In the genomic region with DNA sequence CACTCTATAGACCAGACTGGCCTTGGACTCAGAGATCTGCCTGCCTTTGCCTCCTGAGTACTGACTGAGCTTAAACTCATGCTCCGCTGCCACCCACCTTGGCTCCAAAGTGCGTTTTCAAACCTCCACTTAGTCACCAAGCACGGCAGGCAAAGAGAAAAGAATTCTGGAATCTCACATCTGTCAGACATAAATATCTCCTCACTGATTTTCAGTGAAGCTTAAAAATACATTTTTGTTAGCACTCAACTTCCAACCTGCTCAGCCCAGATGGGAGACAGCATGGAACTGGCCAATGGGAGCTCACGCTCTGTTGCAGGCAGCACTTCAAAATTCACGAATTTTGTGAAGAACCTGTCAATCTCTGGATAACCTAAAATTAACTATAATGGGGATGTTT, we compare ENCODE assay signal across 30 mouse cellular contexts. TPM values are rescaled to one million over a fixed set of nuclear protein-coding genes. Genes with fewer than 3 reads are reported as not detected.
A peak's percentile ranks its signal among the peaks of the same experiment; 100 is the strongest.
DNase-seq lines count a peak whose midpoint lies in the region; ATAC-seq lines count a peak whose summit lies in the region.
"Had no signal": no experiment of that assay in that cellular context is flagged by ENCODE, and none has a peak within 500 bp of the region (broad histone marks: within the 10 kb centered on the region; RNA-seq: fewer than 3 reads in every experiment).

No protein-coding gene starts in this region.

- WGBS in heart, embryonic 11.5 days (ENCODE audit: insufficient replicate concordance): 83% methylated on average over 5 of the region's 5 CpGs
- 86% methylated on average over 5 of the region's 5 CpGs for WGBS in neural tube, embryonic 15.5 days

- intact Hi-C loops in left cerebral cortex, postnatal 14 days (cut with DNase I): no loop called here

- H3K4me3 ChIP-seq in heart, embryonic 11.5 days (ENCODE audit: low read depth, low read length): no peak overlapping the region
- H3K4me3 ChIP-seq in neural tube, embryonic 15.5 days (replicated peaks): no peak overlapping the region
- H3K4me3 ChIP-seq: embryonic facial prominence, embryonic 13.5 days; forebrain, embryonic 10.5 days; forebrain, embryonic 15.5 days; gastrocnemius, adult 2 months; heart, embryonic 15.5 days; kidney, embryonic 15.5 days had no signal

- no peak overlapping the region for H3K9ac ChIP-seq in heart, embryonic 11.5 days (ENCODE audit: low read depth, low read length)
- no peak overlapping the region for H3K9ac ChIP-seq in neural tube, embryonic 15.5 days (replicated peaks)
- H3K9ac ChIP-seq: embryonic facial prominence, embryonic 13.5 days; forebrain, embryonic 15.5 days; heart, embryonic 15.5 days; kidney, embryonic 15.5 days; liver, embryonic 14.5 days had no signal

- no peaks in the 10 kb centered on the region for H3K4me1 ChIP-seq in heart, embryonic 11.5 days (ENCODE audit: control insufficient read depth, insufficient read depth, low read length)
- H3K4me1 ChIP-seq in neural tube, embryonic 15.5 days: no peaks in the 10 kb centered on the region
- H3K4me1 ChIP-seq: embryonic facial prominence, embryonic 13.5 days; forebrain, embryonic 10.5 days; forebrain, embryonic 15.5 days; heart, embryonic 15.5 days; kidney, embryonic 15.5 days had no signal

- peak; percentile 23 for DNase-seq in heart, adult 11 months
- peak; percentile 29 to 61 for DNase-seq in right cerebral cortex, postnatal 10 days (ENCODE audit: low spot score in 2 of 2)
- no peak for DNase-seq in right cerebral cortex, postnatal 4 days
- peak; percentile 42 to 44 for DNase-seq in left cerebral cortex, postnatal 14 days (ENCODE audit: low spot score in 2 of 2)
- DNase-seq in B cell, adult 2 months: no peak
- DNase-seq: adrenal gland, postnatal 10 days; cerebellum, adult 18-20 months; cerebellum, postnatal 10 days; gastrocnemius, adult 2 months; kidney, adult 18-20 months; kidney, postnatal 25 days; liver; lung, adult 2 months; lung, postnatal 10 days; midbrain, embryonic 14.5 days; retina, postnatal 1 day; spleen, adult 18-20 months had no signal

- H3K27ac ChIP-seq in heart, embryonic 11.5 days (ENCODE audit: low read depth, low read length): no peak overlapping the region
- no peak overlapping the region for H3K27ac ChIP-seq in neural tube, embryonic 15.5 days (replicated peaks)
- H3K27ac ChIP-seq: embryonic facial prominence, embryonic 13.5 days; forebrain, embryonic 10.5 days; forebrain, embryonic 15.5 days; gastrocnemius, adult 2 months; heart, embryonic 15.5 days; kidney, embryonic 15.5 days; liver, embryonic 14.5 days; macrophage; stomach, postnatal 0 days had no signal

- no peaks in the 10 kb centered on the region for H3K36me3 ChIP-seq in heart, embryonic 11.5 days (ENCODE audit: control insufficient read depth, insufficient read depth, low read length)
- no peaks in the 10 kb centered on the region for H3K36me3 ChIP-seq in neural tube, embryonic 15.5 days
- H3K36me3 ChIP-seq: embryonic facial prominence, embryonic 13.5 days; forebrain, embryonic 10.5 days; forebrain, embryonic 15.5 days; heart, embryonic 15.5 days; kidney, embryonic 15.5 days had no signal

- H3K27me3 ChIP-seq in heart, embryonic 11.5 days (ENCODE audit: control insufficient read depth, insufficient read depth, low read length): no peaks in the 10 kb centered on the region
- no peaks in the 10 kb centered on the region for H3K27me3 ChIP-seq in neural tube, embryonic 15.5 days (replicated peaks)
- H3K27me3 ChIP-seq: embryonic facial prominence, embryonic 13.5 days; forebrain, embryonic 15.5 days; heart, embryonic 15.5 days; kidney, embryonic 15.5 days had no signal

- no peak overlapping the region for H3K4me2 ChIP-seq in heart, embryonic 11.5 days
- H3K4me2 ChIP-seq in neural tube, embryonic 15.5 days: no peak overlapping the region
- H3K4me2 ChIP-seq: embryonic facial prominence, embryonic 13.5 days; forebrain, embryonic 15.5 days; heart, embryonic 15.5 days; kidney, embryonic 15.5 days had no signal

- H3K9me3 ChIP-seq in heart, embryonic 11.5 days (replicated peaks; ENCODE audit: control insufficient read depth, low read length): no peaks in the 10 kb centered on the region
- H3K9me3 ChIP-seq in neural tube, embryonic 15.5 days (replicated peaks): no peaks in the 10 kb centered on the region
- H3K9me3 ChIP-seq: embryonic facial prominence, embryonic 13.5 days; forebrain, embryonic 10.5 days; forebrain, embryonic 15.5 days; heart, embryonic 15.5 days; kidney, embryonic 15.5 days had no signal

- ATAC-seq in heart, embryonic 11.5 days (replicated peaks; ENCODE audit: insufficient number of reproducible peaks, low FRiP score, low TSS enrichment): no peak
- no peak for ATAC-seq in neural tube, embryonic 15.5 days (ENCODE audit: low FRiP score)
- no peak for ATAC-seq in cerebellum, adult (ENCODE audit: insufficient number of reproducible peaks, low FRiP score, low TSS enrichment)
- ATAC-seq: forebrain, embryonic 15.5 days; hindbrain, embryonic 16.5 days; Patski had no signal

RNA-seq across cellular contexts. Expression of gene Frg1, which starts 46.1 kb away (rescaled TPM):
- 77.3 and 92.1 TPM in 2 replicates for polyA plus RNA-seq in heart, embryonic 11.5 days (2014; fragmentation: Nextera tagmentation; extraction: Ambion mirVana)
- 10 to 100 TPM; 34.1 to 34.6 TPM for total RNA-seq in left cerebral cortex, postnatal 14 days (2021)
- 71.5 and 75.5 TPM in 2 replicates for polyA plus RNA-seq in neural tube, embryonic 15.5 days (2015; fragmentation: Nextera tagmentation; extraction: Ambion mirVana)

Comparison
In these comparisons a context has a peak if more than half of its experiments do, and no peak if none do; other contexts are left out.
1. DNase-seq: peak in heart, adult 11 months (single experiment), right cerebral cortex, postnatal 10 days (2 of 2) and left cerebral cortex, postnatal 14 days (2 of 2); none in right cerebral cortex, postnatal 4 days (single experiment) and B cell, adult 2 months (0 of 2).